Mouse (Mus musculus): ENCODE results near the gene Rpia. TPM values are rescaled to one million over a fixed set of nuclear protein-coding genes. Genes with fewer than 3 reads are reported as not detected.

Gene Rpia
- total RNA-seq, 2 experiments from 2014 or later, result 10.5 to 12.8 TPM

- no peak for DNase-seq (ENCODE audit: extremely low spot score in 1 of 2, low spot score in 2 of 2)
- intact Hi-C loops (cut with DNase I), result loop anchor here (5.0 kb wide), 1 partner anchor 53 kb away; no protein-coding TSS in a partner anchor
Measured at GRCm38 (mm10) chr6:70765076-70765475, 27.0 kb downstream of the Rpia start.

- intact Hi-C loops (cut with DNase I), result no loop called here
- DNase-seq (ENCODE audit: extremely low spot score in 1 of 2, low spot score in 2 of 2), result no peak
Measured at GRCm38 (mm10) chr6:70764551-70764950, 27.5 kb downstream of the Rpia start.

GRCm38 (mm10) chr6:70763881-70764280 lies 28.2 kb downstream of the Rpia start:
- no peak for DNase-seq (ENCODE audit: extremely low spot score in 1 of 2, low spot score in 2 of 2)

GRCm38 (mm10) chr6:70762659-70763058 lies 29.4 kb downstream of the Rpia start:
- DNase-seq (ENCODE audit: extremely low spot score in 1 of 2, low spot score in 2 of 2), result no peak
- intact Hi-C loops (cut with DNase I), result no loop called here

More at GRCm38 (mm10) chr6:70763881-70764280, 28.2 kb downstream of the Rpia start:
- intact Hi-C loops (cut with DNase I), result no loop called here

GRCm38 (mm10) chr6:70760951-70761350 lies 31.1 kb downstream of the Rpia start:
- no peak for DNase-seq (ENCODE audit: extremely low spot score in 1 of 2, low spot score in 2 of 2)
- intact Hi-C loops (cut with DNase I), result no loop called here

DNA sequence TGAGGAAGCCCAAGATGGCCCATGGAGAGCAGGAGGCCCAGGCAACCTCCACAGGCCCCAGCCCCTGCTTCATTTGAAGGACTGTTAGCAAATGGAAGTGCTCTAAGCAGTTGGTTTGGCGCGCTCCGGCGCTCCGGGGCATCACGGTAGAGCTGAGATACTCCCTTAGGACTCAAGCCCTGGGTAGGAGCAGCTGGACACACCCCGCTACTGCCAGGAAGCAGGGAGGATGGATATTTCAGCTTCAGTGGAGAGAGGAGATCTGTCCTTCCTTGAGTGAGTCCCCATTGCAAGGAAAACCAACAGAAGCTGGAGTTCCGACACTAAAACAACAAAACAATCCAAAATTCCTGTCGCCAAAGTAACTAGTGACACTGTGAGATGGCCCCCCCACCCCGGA lies 37.2 kb downstream of the Rpia start:
- intact Hi-C loops (cut with DNase I), result loop anchor here (5.0 kb wide), 1 partner anchor 38 kb away; no protein-coding TSS in a partner anchor
- no peak for DNase-seq (ENCODE audit: extremely low spot score in 1 of 2, low spot score in 2 of 2)

DNA sequence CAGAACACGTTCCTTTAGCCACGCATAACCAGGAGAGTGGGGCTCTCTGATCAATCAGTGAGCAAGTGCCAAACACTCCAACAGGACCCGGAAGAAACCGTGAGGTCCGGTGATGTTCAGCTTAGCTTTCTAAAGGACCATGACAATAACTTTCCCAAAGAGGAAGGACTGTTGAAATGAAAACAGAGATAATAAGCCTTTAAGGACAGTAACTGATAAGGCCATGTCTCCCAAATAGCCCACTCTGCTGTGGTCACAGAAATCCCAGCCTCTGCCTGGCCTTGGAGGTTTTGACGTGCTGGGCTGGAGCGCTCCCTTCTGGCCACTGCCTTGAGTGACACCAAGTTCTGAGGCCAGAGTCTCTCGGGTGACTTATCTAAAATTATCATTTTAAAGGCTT lies 39.7 kb downstream of the Rpia start:
- intact Hi-C loops (cut with DNase I), result loop anchor here (5.0 kb wide), 1 partner anchor 35 kb away; no protein-coding TSS in a partner anchor
- DNase-seq (ENCODE audit: extremely low spot score in 1 of 2, low spot score in 2 of 2), result no peak

DNA sequence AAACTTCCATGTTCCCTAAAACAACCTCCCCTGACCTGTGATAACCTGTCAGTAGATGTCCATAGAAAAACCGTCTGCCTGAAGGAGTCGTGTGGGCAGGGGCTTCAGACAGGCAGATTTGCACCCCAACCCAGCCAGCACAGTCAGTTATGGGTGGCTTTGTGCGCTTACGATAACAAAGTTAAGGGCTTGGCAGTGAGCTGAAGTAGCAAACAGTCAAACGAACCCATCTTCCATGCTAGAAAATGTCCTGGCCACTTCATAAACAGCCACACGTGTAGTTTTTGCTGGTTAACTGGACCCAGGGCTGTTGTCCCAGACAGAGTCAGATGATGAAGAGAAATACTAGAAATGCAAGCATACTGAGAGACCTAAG lies 40.1 kb downstream of the Rpia start:
- intact Hi-C loops (cut with DNase I), result loop anchor here (5.0 kb wide), 1 partner anchor 35 kb away; no protein-coding TSS in a partner anchor
- DNase-seq (ENCODE audit: extremely low spot score in 1 of 2, low spot score in 2 of 2), result no peak

- DNase-seq (ENCODE audit: extremely low spot score in 1 of 2, low spot score in 2 of 2), result no peak
- intact Hi-C loops (cut with DNase I), result loop anchor here (5.0 kb wide), 1 partner anchor 34 kb away; no protein-coding TSS in a partner anchor
Measured at GRCm38 (mm10) chr6:70751251-70751897, 40.7 kb downstream of the Rpia start.

GRCm38 (mm10) chr6:70749750-70750149 lies 42.3 kb downstream of the Rpia start:
- intact Hi-C loops (cut with DNase I), result loop anchor here (5.0 kb wide), 1 partner anchor 32 kb away; no protein-coding TSS in a partner anchor
- DNase-seq (ENCODE audit: extremely low spot score in 1 of 2, low spot score in 2 of 2), result no peak

DNA sequence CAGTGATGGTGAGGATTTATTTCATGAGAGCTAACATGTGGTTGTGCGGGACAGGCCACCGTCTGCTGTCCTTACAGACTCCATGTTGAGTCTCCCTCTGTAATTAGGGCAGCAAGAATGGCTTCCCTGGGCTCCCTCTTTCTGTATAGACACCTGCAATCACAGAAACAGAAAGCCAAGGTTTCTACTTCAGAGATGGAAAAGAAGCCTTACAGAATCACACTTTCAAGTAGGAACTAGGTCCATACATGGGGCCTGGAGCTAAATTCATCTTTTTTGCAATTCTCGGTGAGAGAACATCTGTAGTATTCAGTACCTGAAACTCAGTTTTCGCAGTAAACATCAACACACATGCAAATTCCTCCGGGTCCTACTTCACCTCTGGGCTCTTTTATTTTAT lies 44.3 kb downstream of the Rpia start:
- DNase-seq (ENCODE audit: extremely low spot score in 1 of 2, low spot score in 2 of 2), result no peak
- intact Hi-C loops (cut with DNase I), result no loop called here

DNA sequence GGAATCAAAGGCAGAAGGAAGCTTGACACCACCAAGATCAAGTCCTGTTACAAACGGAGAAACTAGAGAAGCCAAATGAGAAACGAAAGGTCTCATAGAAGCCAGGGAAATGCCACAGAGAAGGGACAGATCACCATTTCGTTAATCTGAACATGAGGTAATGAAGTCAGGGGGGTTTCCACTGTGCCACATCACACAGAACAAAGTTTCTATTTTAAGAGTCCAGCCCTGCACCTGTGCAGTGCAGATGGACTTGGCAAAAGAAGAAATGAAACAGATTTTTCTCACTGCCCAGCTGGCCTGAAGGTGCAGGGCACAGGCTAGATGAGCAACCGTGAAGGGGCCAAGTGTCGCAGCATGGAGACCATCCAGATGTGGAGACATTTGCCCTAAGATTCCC lies 48.1 kb downstream of the Rpia start:
- intact Hi-C loops (cut with DNase I), result no loop called here
- DNase-seq (ENCODE audit: extremely low spot score in 1 of 2, low spot score in 2 of 2), result no peak

GRCm38 (mm10) chr6:70742833-70743232 lies 49.2 kb downstream of the Rpia start:
- DNase-seq (ENCODE audit: extremely low spot score in 1 of 2, low spot score in 2 of 2), result no peak

DNA sequence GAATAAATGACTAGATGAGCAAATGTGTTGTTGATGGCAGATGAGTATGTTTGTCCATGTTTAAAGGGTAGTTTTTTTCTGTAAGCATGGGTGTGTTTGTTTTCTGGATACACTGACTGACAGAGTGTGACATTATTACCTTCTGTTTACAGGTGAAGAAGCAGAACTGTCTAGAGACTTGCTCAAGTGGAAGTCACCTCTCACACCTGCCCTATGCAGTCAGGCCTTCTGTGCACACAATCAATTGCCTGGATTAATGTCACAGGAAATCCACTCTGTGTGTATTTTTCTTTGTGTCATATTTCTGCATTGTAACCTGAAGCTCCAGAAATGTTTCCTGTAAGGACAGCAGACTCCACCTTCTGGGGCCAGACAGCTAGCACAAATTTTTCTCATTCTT lies 51.5 kb downstream of the Rpia start:
- DNase-seq (ENCODE audit: extremely low spot score in 1 of 2, low spot score in 2 of 2), result no peak
- intact Hi-C loops (cut with DNase I), result no loop called here

More at GRCm38 (mm10) chr6:70742833-70743232, 49.2 kb downstream of the Rpia start:
- intact Hi-C loops (cut with DNase I), result no loop called here

- DNase-seq (ENCODE audit: extremely low spot score in 1 of 2, low spot score in 2 of 2), result no peak
- intact Hi-C loops (cut with DNase I), result no loop called here
Measured at GRCm38 (mm10) chr6:70739456-70739855, 52.6 kb downstream of the Rpia start.

- DNase-seq (ENCODE audit: extremely low spot score in 1 of 2, low spot score in 2 of 2), result no peak
- intact Hi-C loops (cut with DNase I), result no loop called here
Measured at GRCm38 (mm10) chr6:70735528-70735927, 56.5 kb downstream of the Rpia start.

DNA sequence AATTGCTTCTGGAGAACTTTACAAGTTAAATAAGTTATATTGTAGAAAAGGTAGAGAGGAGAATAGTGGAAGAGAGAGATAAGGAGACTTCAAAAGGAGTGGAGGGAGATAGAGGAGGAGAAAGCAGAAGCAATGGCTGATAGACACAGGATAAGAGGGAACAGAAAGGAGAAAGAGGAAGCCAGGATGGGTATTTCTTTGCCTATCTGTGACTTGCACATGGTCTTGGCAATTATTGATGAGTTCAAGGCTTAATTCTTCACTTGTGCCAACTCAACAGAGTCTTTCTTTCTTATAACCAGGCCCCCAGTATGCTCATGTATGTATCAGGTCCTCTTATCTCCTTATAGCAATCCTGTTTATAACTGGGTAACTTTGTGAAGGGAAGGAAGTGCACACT lies 61.2 kb downstream of the Rpia start:
- intact Hi-C loops (cut with DNase I), result no loop called here

DNA sequence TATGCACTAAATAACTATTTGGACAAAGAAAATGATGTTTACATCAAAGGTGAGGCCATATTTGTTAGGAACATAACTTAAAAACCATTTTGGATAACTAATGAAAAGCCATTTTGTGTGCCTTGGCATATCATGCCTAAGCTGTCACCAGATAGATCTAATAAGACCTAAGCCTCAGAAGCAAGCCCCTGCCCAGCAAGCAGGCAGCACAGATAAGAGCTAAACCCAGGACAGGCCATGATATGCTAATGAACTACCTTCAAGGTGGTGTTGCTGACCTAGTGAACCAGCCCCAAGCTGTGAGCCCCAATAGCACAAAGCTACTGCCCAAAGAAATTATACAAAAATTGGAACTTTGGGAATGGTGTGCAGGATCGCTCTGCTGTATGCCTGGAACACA lies 62.9 kb downstream of the Rpia start:
- DNase-seq (ENCODE audit: extremely low spot score in 1 of 2, low spot score in 2 of 2), result no peak
- intact Hi-C loops (cut with DNase I), result no loop called here

More for the DNA sequence above, 61.2 kb downstream of the Rpia start:
- DNase-seq (ENCODE audit: extremely low spot score in 1 of 2, low spot score in 2 of 2), result no peak

DNA sequence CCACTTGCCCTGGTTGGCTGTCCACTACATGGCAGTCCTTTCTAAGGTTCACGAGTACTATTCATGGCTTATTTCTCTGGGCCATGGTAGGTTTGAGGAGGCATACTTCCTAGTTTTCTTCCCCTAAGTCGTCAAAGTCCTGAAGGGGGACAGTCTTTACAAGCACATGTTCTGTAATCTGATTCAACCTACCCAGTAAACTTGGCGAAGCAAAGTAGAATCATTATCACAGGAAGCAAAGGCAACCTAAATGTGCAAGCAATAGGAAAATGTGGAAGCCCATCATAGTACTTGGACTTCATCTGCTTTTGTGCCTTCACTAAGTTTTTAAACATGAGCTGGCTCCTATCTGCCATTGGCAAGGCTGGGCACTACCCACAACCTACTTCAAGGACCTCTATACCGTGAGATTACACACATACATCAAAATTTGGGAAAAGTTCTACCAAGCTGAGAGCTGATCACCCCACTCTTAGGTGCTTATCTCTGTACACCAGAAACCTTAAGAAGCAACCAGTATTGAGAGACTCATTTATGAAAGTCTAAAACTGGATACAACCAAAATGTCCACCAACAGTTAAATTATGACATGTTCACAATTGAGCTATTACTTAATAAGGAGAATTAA lies 64.8 kb downstream of the Rpia start:
- DNase-seq (ENCODE audit: extremely low spot score in 1 of 2, low spot score in 2 of 2), result no peak
- intact Hi-C loops (cut with DNase I), result no loop called here

DNA sequence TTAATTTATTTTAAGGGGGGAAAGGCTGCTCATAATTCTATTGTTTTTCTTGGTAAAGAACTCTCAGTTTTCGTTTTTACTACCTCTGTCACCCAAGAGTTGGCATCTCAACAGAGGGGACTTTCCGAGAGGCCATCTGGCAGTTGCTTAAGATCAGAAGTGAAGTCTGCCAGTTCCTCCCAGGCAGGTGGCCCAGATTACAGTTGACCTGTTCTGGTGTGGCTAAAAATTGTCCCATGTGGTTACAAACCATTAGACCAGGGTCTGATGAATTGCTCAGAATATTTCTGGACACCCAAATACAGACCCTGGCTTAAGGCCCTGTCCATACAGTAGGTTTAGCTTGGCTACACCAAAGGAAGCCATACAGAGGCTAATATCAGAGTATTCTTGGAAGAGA lies 66.4 kb downstream of the Rpia start:
- DNase-seq (ENCODE audit: extremely low spot score in 1 of 2, low spot score in 2 of 2), result no peak
- intact Hi-C loops (cut with DNase I), result no loop called here

All from left cerebral cortex, postnatal 10 days (tissue).